Mouse (Mus musculus): ENCODE data around the gene Cd4. TPM values are rescaled to one million over a fixed set of nuclear protein-coding genes. Genes with fewer than 3 reads are reported as not detected.
"Not testable (repeated sequence)": the region's sequence is repeated elsewhere in the genome, so short reads cannot be mapped to it uniquely, and the experiment has no call there.

Cd4 gene
- total and polyA plus RNA-seq, 2 experiments: 0.46 to 0.83 TPM

GRCm38 (mm10) chr6:124900801-124901480, 12.9 kb upstream of the Cd4 start:
- DNase-seq (ENCODE audit: extremely low read depth, low read depth, low spot score): no peak
- Histone ChIP-seq H3K36me3 (ENCODE audit: control insufficient read depth, insufficient read depth, low read length) (no peaks in the 10 kb centered on the region), H3K79me2 (ENCODE audit: control insufficient read depth, insufficient read depth, low read length) (no peaks in the 10 kb centered on the region), H3K9ac (ENCODE audit: low read depth, low read length) (no peak overlapping the region), H3K4me3 (ENCODE audit: insufficient read depth, low read depth, low read length) (no peak overlapping the region), H3K4me1 (ENCODE audit: control insufficient read depth, insufficient read depth, low read length) (peaks cover 12% of the 10 kb centered on the region), H3K27me3 (ENCODE audit: control insufficient read depth, insufficient read depth, low read length) (no peaks in the 10 kb centered on the region), H3K27ac (replicated peaks; ENCODE audit: insufficient read depth, low read depth, low read length) (no peak overlapping the region)
- WGBS: 62% methylated on average over 10 of the region's 10 CpGs
- TF ChIP-seq POLR2A (IDR thresholded peaks at IDR 0.05; ENCODE audit: extremely low read depth, insufficient read depth, low read length) (no peak), CTCF (IDR thresholded peaks at IDR 0.05; ENCODE audit: low read depth, low read length) (no peak)

- Histone ChIP-seq H3K27ac (replicated peaks; ENCODE audit: insufficient read depth, low read depth, low read length) (no peak overlapping the region), H3K4me1 (ENCODE audit: control insufficient read depth, insufficient read depth, low read length) (peaks cover 7% of the 10 kb centered on the region), H3K9ac (ENCODE audit: low read depth, low read length) (no peak overlapping the region), H3K79me2 (ENCODE audit: control insufficient read depth, insufficient read depth, low read length) (no peaks in the 10 kb centered on the region), H3K4me3 (ENCODE audit: insufficient read depth, low read depth, low read length) (no peak overlapping the region), H3K36me3 (ENCODE audit: control insufficient read depth, insufficient read depth, low read length) (no peaks in the 10 kb centered on the region), H3K27me3 (ENCODE audit: control insufficient read depth, insufficient read depth, low read length) (no peaks in the 10 kb centered on the region)
- DNase-seq (ENCODE audit: extremely low read depth, low read depth, low spot score): no peak
- TF ChIP-seq POLR2A (IDR thresholded peaks at IDR 0.05; ENCODE audit: extremely low read depth, insufficient read depth, low read length) (no peak), CTCF (IDR thresholded peaks at IDR 0.05; ENCODE audit: low read depth, low read length) (no peak)
- 82% methylated on average over 8 of the region's 8 CpGs for WGBS
Observed at GRCm38 (mm10) chr6:124900056-124900800, 12.2 kb upstream of the Cd4 start.

- H3K4me3 ChIP-seq (ENCODE audit: insufficient read depth, low read depth, low read length): no peak overlapping the region
- WGBS: 83% methylated on average over 3 of the region's 3 CpGs
Observed at GRCm38 (mm10) chr6:124898359-124898758, 10.3 kb upstream of the Cd4 start.

GRCm38 (mm10) chr6:124894113-124894512, 6.1 kb upstream of the Cd4 start:
- 88% methylated on average over 2 of the region's 2 CpGs for WGBS
- not testable (repeated sequence) for H3K27ac ChIP-seq (replicated peaks; ENCODE audit: insufficient read depth, low read depth, low read length); H3K36me3 ChIP-seq (ENCODE audit: control insufficient read depth, insufficient read depth, low read length)

More at GRCm38 (mm10) chr6:124898359-124898758, 10.3 kb upstream of the Cd4 start:
- Histone ChIP-seq H3K27me3 (ENCODE audit: control insufficient read depth, insufficient read depth, low read length) (no peaks in the 10 kb centered on the region), H3K79me2 (ENCODE audit: control insufficient read depth, insufficient read depth, low read length) (no peaks in the 10 kb centered on the region), H3K4me1 (ENCODE audit: control insufficient read depth, insufficient read depth, low read length) (no peaks in the 10 kb centered on the region), H3K9ac (ENCODE audit: low read depth, low read length) (no peak overlapping the region), H3K36me3 (ENCODE audit: control insufficient read depth, insufficient read depth, low read length) (no peaks in the 10 kb centered on the region), H3K27ac (replicated peaks; ENCODE audit: insufficient read depth, low read depth, low read length) (no peak overlapping the region)
- TF ChIP-seq POLR2A (IDR thresholded peaks at IDR 0.05; ENCODE audit: extremely low read depth, insufficient read depth, low read length): no peak
- no peak for TF ChIP-seq CTCF (IDR thresholded peaks at IDR 0.05; ENCODE audit: low read depth, low read length)
- DNase-seq (ENCODE audit: extremely low read depth, low read depth, low spot score): no peak

GRCm38 (mm10) chr6:124890997-124891396, 3.0 kb upstream of the Cd4 start:
- no peak for TF ChIP-seq POLR2A (IDR thresholded peaks at IDR 0.05; ENCODE audit: extremely low read depth, insufficient read depth, low read length)
- no peak for TF ChIP-seq CTCF (IDR thresholded peaks at IDR 0.05; ENCODE audit: low read depth, low read length)
- Histone ChIP-seq H3K4me3 (ENCODE audit: insufficient read depth, low read depth, low read length) (no peak overlapping the region), H3K36me3 (ENCODE audit: control insufficient read depth, insufficient read depth, low read length) (no peaks in the 10 kb centered on the region), H3K27ac (replicated peaks; ENCODE audit: insufficient read depth, low read depth, low read length) (no peak overlapping the region), H3K4me1 (ENCODE audit: control insufficient read depth, insufficient read depth, low read length) (no peaks in the 10 kb centered on the region), H3K9ac (ENCODE audit: low read depth, low read length) (no peak overlapping the region), H3K27me3 (ENCODE audit: control insufficient read depth, insufficient read depth, low read length) (no peaks in the 10 kb centered on the region), H3K79me2 (ENCODE audit: control insufficient read depth, insufficient read depth, low read length) (no peaks in the 10 kb centered on the region)
- no peak for DNase-seq (ENCODE audit: extremely low read depth, low read depth, low spot score)
- 68% methylated on average over 6 of the region's 6 CpGs for WGBS

More at GRCm38 (mm10) chr6:124894113-124894512, 6.1 kb upstream of the Cd4 start:
- not testable (repeated sequence) for H3K27me3 ChIP-seq (ENCODE audit: control insufficient read depth, insufficient read depth, low read length); H3K4me3 ChIP-seq (ENCODE audit: insufficient read depth, low read depth, low read length); H3K4me1 ChIP-seq (ENCODE audit: control insufficient read depth, insufficient read depth, low read length); DNase-seq (ENCODE audit: extremely low read depth, low read depth, low spot score); H3K79me2 ChIP-seq (ENCODE audit: control insufficient read depth, insufficient read depth, low read length); H3K9ac ChIP-seq (ENCODE audit: low read depth, low read length)
